Mouse (Mus musculus): ENCODE results near the gene Polr1d.

DNA sequence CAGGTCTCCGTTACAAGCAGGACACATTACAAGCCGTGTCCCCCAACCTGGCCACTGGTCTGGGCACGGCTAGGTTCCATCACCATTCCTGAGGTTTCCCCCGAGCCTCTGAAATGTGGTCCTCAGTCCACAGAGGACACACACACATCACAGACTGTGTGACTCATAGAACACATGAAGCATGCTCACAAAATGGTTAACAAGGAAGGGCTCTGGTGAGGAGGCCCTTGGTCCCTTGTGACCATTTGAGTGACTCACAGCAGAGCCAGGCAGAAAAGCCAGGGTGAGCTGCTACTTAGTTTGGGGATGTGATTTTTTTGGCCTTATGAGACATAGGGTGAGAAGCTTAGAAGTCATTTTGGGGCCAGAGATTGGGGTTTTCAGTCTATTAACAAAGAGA lies 55.1 kb downstream of the Polr1d start:
- no peak for TF ChIP-seq POLR2A (IDR thresholded peaks at IDR 0.05; ENCODE audit: borderline replicate concordance, insufficient read depth, low read length)
- TF ChIP-seq CTCF (IDR thresholded peaks at IDR 0.05; ENCODE audit: borderline replicate concordance, insufficient read depth, low read depth, low read length): no peak
